Mouse (Mus musculus): Measurements from ENCODE around the gene Ccdc12. TPM values are rescaled to one million over a fixed set of nuclear protein-coding genes. Genes with fewer than 3 reads are reported as not detected.
"Not testable (repeated sequence)": the region's sequence is repeated elsewhere in the genome, so short reads cannot be mapped to it uniquely, and the experiment has no call there.

Ccdc12 gene
- polyA plus RNA-seq, 1 experiment from 2014 or later: 164 TPM

DNA sequence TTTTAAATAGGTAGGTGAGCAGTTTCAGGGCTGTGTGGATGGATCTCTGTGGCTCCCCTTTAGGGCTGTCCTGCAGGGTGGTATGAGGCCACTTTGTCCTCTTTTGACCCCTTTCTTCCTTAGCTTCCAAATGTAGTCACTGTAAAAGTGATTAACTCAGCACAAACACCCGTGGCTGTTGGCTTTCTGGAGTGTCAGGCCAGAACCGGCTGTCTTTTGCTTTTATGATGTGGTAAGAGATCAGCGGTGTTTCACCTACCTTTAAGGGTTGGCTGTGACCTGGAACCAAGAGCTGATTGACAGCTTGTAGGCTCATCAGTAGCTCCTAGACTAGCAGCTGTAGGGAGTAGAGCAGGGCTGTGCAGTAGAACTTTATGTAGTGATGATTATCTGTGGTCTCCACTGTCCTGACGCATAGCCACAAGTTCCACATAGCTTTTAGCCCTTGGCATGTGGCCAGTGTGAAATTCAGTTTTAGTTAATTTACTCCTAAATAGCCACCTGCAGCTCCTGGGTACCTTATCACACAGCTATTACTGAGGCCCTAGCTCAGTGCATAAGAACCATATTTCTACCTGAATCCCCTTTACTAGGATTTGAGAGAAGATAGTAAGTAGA, 11.0 kb downstream of the Ccdc12 start:
- H3K4me3 ChIP-seq: no peak overlapping the region
- no peak for DNase-seq (ENCODE audit: low spot score)
- H3K4me1 ChIP-seq: peaks cover 22% of the 10 kb centered on the region
- 68% methylated on average over 4 of the region's 4 CpGs for WGBS
- no peaks in the 10 kb centered on the region for H3K36me3 ChIP-seq
- no peaks in the 10 kb centered on the region for H3K27me3 ChIP-seq (ENCODE audit: low read depth, poor library complexity, severe bottlenecking)
- H3K27ac ChIP-seq: no peak overlapping the region
- H3K9me3 ChIP-seq (replicated peaks): no peaks in the 10 kb centered on the region

DNA sequence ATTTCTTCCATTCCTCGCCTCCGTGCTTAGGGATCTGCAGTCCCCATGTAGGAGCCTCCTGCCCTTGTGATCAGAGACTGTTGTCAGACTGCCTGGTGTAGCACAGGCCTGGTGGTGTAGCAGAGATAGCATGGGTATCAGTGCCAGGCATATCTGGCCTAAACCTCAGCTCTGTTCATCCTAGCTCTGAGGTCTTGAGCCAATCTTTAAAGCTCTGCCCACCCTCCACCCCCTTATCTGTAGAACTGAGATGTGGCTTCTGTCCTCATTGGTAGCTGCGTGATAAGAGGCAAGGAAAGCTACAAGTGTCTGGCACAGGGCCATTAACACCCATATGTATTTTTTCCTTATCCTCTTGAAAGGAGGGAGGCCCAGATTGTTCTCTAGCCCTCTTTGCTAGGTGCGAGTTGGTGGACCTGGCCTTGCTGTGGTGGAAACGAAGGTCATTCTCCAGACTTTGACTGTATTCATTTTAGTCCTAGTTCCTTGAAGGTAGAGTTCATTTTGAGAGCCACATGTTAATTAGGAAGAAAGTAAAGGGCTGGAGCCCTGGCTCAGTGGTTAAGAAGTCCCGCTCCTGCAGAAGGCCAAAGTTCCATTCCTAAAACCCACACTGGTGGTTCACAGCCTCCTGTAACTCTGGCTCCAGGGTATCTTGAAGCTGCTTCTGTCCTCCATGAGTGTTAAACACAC, 12.4 kb downstream of the Ccdc12 start:
- WGBS: 95% methylated on average over 6 of the region's 6 CpGs
- Histone ChIP-seq H3K9me3 (replicated peaks) (no peaks in the 10 kb centered on the region), H3K4me1 (peaks cover 25% of the 10 kb centered on the region), H3K36me3 (no peaks in the 10 kb centered on the region), H3K27ac (no peak overlapping the region), H3K4me3 (no peak overlapping the region), H3K27me3 (ENCODE audit: low read depth, poor library complexity, severe bottlenecking) (no peaks in the 10 kb centered on the region)
- no peak for DNase-seq (ENCODE audit: low spot score)

DNA sequence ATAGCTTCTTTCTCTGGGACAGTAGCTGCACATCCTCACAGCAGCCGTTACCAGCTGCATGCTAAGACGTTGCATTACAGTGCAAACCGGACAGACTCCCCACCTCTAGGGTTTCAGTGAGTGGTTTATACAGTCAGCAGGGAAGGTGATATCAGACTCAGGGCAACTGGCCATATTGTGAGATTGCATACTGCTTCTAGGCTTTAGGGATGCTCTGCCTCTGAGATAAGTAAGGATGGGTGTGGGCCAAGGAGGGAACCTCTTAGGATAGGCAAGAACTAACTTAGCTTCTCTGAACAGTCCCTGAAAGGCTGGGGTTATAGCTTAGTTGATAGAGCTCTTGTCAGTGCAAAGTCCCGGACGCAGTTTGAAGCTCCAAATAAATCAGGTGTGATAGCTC, 13.5 kb downstream of the Ccdc12 start:
- Histone ChIP-seq H3K36me3 (no peaks in the 10 kb centered on the region), H3K27ac (no peak overlapping the region), H3K4me3 (no peak overlapping the region), H3K9me3 (replicated peaks) (no peaks in the 10 kb centered on the region), H3K4me1 (peaks cover 27% of the 10 kb centered on the region), H3K27me3 (ENCODE audit: low read depth, poor library complexity, severe bottlenecking) (no peaks in the 10 kb centered on the region)
- WGBS: 93% methylated on average over 5 of the region's 5 CpGs
- no peak for DNase-seq (ENCODE audit: low spot score)

DNA sequence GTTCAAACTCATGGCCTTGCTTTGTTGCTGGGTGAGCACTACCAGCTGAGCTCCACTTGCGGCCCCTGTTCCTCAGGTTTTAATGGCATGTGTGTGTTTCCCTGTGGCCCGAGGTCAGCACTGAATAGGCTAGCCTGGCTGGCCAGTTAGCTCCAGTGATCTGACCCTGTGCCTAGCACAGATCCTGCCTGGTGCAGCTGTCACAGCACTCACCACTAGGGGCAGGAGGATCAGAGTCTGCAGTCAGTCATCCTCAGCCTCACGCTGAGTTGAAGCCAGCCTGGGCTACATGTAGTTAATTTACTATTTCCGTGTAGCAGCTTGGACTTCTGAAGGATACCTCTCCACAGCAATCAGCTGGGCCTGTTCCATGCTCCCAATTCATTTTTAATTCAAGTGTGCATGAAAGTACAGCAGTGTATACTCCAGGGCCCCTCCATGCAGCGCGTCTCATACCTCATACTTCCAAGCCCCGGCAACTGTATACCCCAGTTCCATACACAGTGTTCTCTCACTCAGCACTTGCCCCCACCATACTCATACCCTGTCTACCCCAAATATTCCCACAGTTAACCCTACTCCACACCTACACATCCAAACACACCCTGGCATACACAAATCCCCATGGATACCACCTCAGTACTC, 16.3 kb downstream of the Ccdc12 start:
- 75% methylated on average over 7 of the region's 7 CpGs for WGBS
- no peaks in the 10 kb centered on the region for H3K27me3 ChIP-seq (ENCODE audit: low read depth, poor library complexity, severe bottlenecking)
- H3K27ac ChIP-seq: peak overlapping the region; percentile 19; the same call in 1 of the 2 replicates
- peak; percentile 42 for DNase-seq (ENCODE audit: low spot score)
- H3K4me1 ChIP-seq: peaks cover 20% of the 10 kb centered on the region
- H3K36me3 ChIP-seq: no peaks in the 10 kb centered on the region
- H3K4me3 ChIP-seq: no peak overlapping the region
- no peaks in the 10 kb centered on the region for H3K9me3 ChIP-seq (replicated peaks)

DNA sequence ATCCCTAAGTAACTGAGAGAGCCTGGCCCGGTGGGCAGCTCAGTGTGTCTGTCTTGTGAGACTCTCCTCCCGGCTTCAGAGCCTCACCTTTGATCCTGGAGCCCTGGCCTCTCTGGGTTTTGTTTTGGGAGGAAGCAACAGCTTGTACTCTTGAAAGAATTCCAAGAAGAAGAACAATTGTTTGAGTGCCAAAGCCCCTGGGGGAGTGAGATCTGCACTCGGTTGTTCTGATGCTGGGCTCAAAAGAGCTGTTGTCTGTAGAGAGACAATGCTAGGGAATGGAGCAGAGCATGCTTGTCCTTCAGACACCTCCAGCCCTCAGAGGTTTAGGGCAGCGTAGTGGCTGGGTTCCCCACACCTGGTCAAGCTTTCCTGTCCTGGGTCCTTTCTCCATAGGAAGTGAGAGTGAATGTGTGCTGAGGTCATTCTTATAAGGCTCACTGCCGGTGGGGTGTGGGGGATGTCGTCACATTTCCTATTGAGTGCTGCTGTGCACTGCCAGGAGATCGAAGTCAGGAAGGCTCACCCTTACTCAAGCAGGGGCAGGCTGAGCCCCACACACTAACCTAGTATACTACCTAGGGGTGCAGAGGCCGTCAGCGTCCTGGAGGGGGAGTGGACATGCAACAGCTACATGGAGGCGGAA, 16.9 kb downstream of the Ccdc12 start:
- DNase-seq (ENCODE audit: low spot score): no peak
- Histone ChIP-seq H3K9me3 (replicated peaks) (no peaks in the 10 kb centered on the region), H3K27me3 (ENCODE audit: low read depth, poor library complexity, severe bottlenecking) (no peaks in the 10 kb centered on the region), H3K4me3 (no peak overlapping the region), H3K36me3 (no peaks in the 10 kb centered on the region), H3K4me1 (peaks cover 24% of the 10 kb centered on the region), H3K27ac (peak overlapping the region; percentile 19; the same call in 1 of the 2 replicates)
- WGBS: 77% methylated on average over 10 of the region's 10 CpGs

DNA sequence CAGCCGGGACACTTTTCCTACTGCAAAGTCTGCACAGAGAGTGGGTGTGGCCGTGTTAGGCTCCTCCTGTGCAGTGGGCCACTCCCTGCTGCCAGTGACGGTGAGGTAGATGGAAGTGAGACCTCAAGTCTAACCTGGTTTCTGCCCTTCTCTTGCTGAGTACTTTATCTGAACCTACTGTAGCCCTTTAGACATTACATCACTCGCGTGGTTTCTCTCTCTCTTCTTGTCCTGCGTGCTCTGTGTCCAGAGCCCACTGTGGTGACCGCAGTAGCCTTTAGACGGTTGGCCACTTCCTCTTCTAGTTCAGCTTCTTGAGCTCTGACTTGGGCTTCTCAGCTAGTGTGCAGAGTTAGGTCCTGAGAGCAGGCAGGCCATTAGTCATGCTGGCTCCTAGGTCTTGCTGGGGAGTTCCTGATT, 20.2 kb downstream of the Ccdc12 start:
- Histone ChIP-seq H3K4me1 (peaks cover 26% of the 10 kb centered on the region), H3K36me3 (peaks cover 11% of the 10 kb centered on the region; the same call in 1 of the 2 replicates), H3K9me3 (replicated peaks) (no peaks in the 10 kb centered on the region), H3K4me3 (no peak overlapping the region), H3K27ac (no peak overlapping the region), H3K27me3 (ENCODE audit: low read depth, poor library complexity, severe bottlenecking) (no peaks in the 10 kb centered on the region)
- WGBS: 88% methylated on average over 8 of the region's 8 CpGs
- DNase-seq (ENCODE audit: low spot score): no peak

DNA sequence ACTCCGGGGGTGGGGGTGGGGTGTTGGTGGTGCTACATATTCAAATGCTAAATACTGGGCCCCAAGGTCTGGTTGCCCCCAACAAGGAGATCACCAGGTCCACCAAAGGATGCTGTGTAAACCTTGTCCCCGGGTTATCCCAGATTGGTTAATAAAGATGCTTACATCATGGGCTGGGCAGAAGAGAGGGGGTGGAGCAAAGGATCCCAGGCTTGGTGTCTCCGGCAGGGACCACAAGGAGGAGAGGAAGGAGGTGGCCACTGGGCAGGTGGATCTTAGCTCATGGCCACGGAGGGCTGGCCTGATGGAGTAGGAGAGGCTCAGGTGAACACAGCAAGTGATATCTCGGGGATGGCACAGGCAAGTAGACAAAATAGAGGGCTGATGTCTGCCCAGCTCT, 22.6 kb downstream of the Ccdc12 start:
- H3K9me3 ChIP-seq (replicated peaks): no peaks in the 10 kb centered on the region
- no peak overlapping the region for H3K4me3 ChIP-seq
- 72% methylated on average over 5 of the region's 5 CpGs for WGBS
- peaks cover 38% of the 10 kb centered on the region for H3K4me1 ChIP-seq
- no peak overlapping the region for H3K27ac ChIP-seq
- DNase-seq (ENCODE audit: low spot score): no peak
- H3K36me3 ChIP-seq: peaks cover 11% of the 10 kb centered on the region; the same call in 1 of the 2 replicates
- no peaks in the 10 kb centered on the region for H3K27me3 ChIP-seq (ENCODE audit: low read depth, poor library complexity, severe bottlenecking)

GRCm38 (mm10) chr9:110680736-110681507, 24.6 kb downstream of the Ccdc12 start:
- 85% methylated on average over 7 of the region's 7 CpGs for WGBS
- Histone ChIP-seq H3K4me1 (peaks cover 37% of the 10 kb centered on the region), H3K27me3 (ENCODE audit: low read depth, poor library complexity, severe bottlenecking) (no peaks in the 10 kb centered on the region)

GRCm38 (mm10) chr9:110681817-110682216, 25.5 kb downstream of the Ccdc12 start:
- Histone ChIP-seq H3K9me3 (replicated peaks) (no peaks in the 10 kb centered on the region), H3K27ac (no peak overlapping the region), H3K4me3 (no peak overlapping the region), H3K36me3 (peaks cover 14% of the 10 kb centered on the region; the same call in 1 of the 2 replicates), H3K4me1 (peaks cover 33% of the 10 kb centered on the region), H3K27me3 (ENCODE audit: low read depth, poor library complexity, severe bottlenecking) (no peaks in the 10 kb centered on the region)
- 84% methylated on average over 9 of the region's 9 CpGs for WGBS
- no peak for DNase-seq (ENCODE audit: low spot score)

More at GRCm38 (mm10) chr9:110680736-110681507, 24.6 kb downstream of the Ccdc12 start:
- H3K9me3 ChIP-seq (replicated peaks): no peaks in the 10 kb centered on the region
- H3K4me3 ChIP-seq: no peak overlapping the region
- DNase-seq (ENCODE audit: low spot score): no peak
- peaks cover 14% of the 10 kb centered on the region; the same call in 1 of the 2 replicates for H3K36me3 ChIP-seq
- no peak overlapping the region for H3K27ac ChIP-seq

- no peak overlapping the region for H3K27ac ChIP-seq
- 53% methylated on average over 5 of the region's 5 CpGs for WGBS
Observed at GRCm38 (mm10) chr9:110682255-110682654, 26.0 kb downstream of the Ccdc12 start.

DNA sequence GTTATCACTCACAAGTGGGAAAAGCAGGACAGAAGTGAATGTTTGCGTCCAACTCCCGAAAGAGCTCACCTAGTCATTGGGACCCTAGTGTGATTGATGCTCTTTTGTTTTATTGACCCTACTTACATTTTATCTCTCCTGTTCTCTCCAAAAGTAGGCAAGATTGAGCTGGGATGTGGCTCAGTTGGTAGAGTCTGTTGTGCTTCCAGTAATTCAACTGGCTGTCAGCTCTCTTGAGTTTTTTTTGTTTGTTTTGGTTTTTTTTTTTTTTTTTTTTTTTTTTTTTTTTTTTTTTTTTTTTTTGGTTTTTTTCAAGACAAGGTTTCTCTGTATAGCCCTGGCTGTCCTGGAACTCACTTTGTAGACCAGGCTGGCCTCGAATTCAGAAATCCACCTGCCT, 26.4 kb downstream of the Ccdc12 start:
- Histone ChIP-seq H3K4me1 (peaks cover 30% of the 10 kb centered on the region), H3K36me3 (peaks cover 14% of the 10 kb centered on the region; the same call in 1 of the 2 replicates)
- H3K4me3 ChIP-seq; H3K27me3 ChIP-seq (ENCODE audit: low read depth, poor library complexity, severe bottlenecking); DNase-seq (ENCODE audit: low spot score); H3K9me3 ChIP-seq (replicated peaks); H3K27ac ChIP-seq: not testable (repeated sequence)
- 91% methylated on average over 3 of the region's 3 CpGs for WGBS

More at GRCm38 (mm10) chr9:110682255-110682654, 26.0 kb downstream of the Ccdc12 start:
- no peaks in the 10 kb centered on the region for H3K9me3 ChIP-seq (replicated peaks)
- no peak for DNase-seq (ENCODE audit: low spot score)
- H3K4me3 ChIP-seq: no peak overlapping the region
- no peaks in the 10 kb centered on the region for H3K27me3 ChIP-seq (ENCODE audit: low read depth, poor library complexity, severe bottlenecking)
- peaks cover 34% of the 10 kb centered on the region for H3K4me1 ChIP-seq
- peaks cover 14% of the 10 kb centered on the region; the same call in 1 of the 2 replicates for H3K36me3 ChIP-seq

GRCm38 (mm10) chr9:110683574-110684099, 27.3 kb downstream of the Ccdc12 start:
- DNase-seq (ENCODE audit: low spot score): no peak
- peaks cover 27% of the 10 kb centered on the region for H3K4me1 ChIP-seq
- no peak overlapping the region for H3K4me3 ChIP-seq
- peaks cover 14% of the 10 kb centered on the region; the same call in 1 of the 2 replicates for H3K36me3 ChIP-seq
- no peak overlapping the region for H3K27ac ChIP-seq
- 71% methylated on average over 4 of the region's 4 CpGs for WGBS
- no peaks in the 10 kb centered on the region for H3K27me3 ChIP-seq (ENCODE audit: low read depth, poor library complexity, severe bottlenecking)
- no peaks in the 10 kb centered on the region for H3K9me3 ChIP-seq (replicated peaks)

Measured in limb, embryonic 10.5 days (tissue).